Mouse (Mus musculus) left cerebral cortex, postnatal 36 days (tissue): ENCODE results near the gene Wdr34. TPM values are rescaled to one million over a fixed set of nuclear protein-coding genes. Genes with fewer than 3 reads are reported as not detected.
"Not testable (repeated sequence)": the region's sequence is repeated elsewhere in the genome, so short reads cannot be mapped to it uniquely, and the experiment has no call there.

ENCODE experiments used
- DNase-seq, 2 experiments: peaks; one replicate each; pipeline ENCODE4 v3.0.0; 2021 to 2022; ENCODE audit warnings: low spot score in 2 of 2, mixed read lengths in 1 of 2
- intact Hi-C: fragments of 180-260 bp; cut with DNase I; formaldehyde crosslinking; loops from one replicate; pipeline ENCODE4 v1.15.1; 2025
- total RNA-seq, 2 experiments: library from RNA; stranded (reverse); gene quantifications; 2 replicates each; pipeline ENCODE4 v1.2.3; 2021

Gene Wdr34
- total RNA-seq, 2 experiments from 2014 or later: 38.6 to 40.8 TPM

- DNase-seq: no peak
- intact Hi-C loops: loop anchor here (2.0 kb wide), 1 partner anchor 57 kb away; the partner anchor contains the start of gene Zer1
Measured at GRCm38 (mm10) chr2:30067962-30068361, 19.3 kb upstream of the Wdr34 start.

GRCm38 (mm10) chr2:30067031-30067888, 18.6 kb upstream of the Wdr34 start:
- DNase-seq: peak; percentile 47 to 56
- intact Hi-C loops: loop anchor here (2.0 kb wide), 1 partner anchor 58 kb away; the partner anchor contains the start of gene Zer1

DNA sequence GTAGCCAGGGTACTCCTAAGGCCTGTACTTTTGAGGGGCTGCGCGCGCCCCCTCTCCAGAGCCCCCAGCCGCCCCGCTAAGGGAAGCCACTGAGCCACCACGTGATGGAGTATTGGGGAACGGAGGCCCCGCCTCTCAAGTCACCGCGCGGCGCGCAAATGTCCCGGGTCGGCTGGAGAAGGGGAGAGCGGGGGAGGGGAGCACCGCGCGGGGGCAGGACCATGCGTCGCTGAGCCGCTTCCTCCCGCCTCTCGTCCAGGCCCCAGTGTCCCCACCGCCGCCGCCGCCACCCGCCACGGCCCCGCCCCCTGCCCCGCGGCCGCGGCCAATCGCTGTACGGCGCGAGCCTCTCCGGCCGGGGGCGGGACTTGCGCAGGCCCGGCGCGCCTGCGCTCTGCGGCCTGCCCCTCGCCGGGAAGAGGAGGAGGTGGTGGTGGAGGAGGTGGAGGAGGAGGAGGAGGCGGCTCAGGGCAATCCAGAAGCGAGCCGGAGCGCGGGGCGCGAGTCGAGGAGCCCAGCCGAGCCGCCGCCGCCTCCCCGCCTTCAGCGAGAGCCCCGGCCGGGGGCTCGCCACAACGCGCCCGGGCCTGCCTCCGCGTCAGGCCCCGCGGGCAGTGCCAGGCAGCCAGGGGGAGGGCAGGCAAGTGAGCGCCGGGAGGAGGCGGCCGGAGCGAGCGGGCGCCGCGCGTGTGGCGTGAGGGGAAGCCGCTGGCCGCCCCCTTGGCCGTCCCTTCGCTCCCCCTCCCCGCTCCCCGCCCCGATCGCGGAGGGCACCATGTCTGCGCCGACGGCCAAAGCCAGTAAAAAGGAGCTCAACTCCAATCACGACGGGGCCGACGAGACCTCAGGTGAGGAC, 17.6 kb upstream of the Wdr34 start:
- intact Hi-C loops: loop anchor here (1.0 to 2.0 kb wide), 2 partner anchors 18 to 59 kb away; partner anchors contain the start of genes Wdr34 and Zer1
- peak; percentile 91 to 96 for DNase-seq

DNA sequence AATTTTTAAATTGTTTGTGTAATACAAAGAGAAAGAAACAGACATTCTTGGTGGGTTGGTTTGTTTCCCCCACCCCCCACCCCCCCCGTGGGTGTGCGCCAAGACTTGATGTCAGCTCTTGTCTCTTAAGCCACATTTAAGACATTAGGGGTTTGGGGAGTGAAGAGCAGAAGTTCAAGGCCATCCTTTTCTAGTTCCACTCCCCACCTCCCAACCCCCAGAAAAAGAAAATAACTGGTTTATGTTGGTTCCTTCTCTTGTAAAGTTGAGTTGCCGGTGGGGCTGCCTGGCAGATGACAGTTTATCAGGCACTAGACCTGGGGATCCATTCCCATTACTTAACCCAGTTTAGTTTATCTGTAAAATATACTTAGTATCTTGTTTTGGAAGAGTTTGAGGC, 15.6 kb upstream of the Wdr34 start:
- intact Hi-C loops: no loop called here
- DNase-seq: no peak

DNA sequence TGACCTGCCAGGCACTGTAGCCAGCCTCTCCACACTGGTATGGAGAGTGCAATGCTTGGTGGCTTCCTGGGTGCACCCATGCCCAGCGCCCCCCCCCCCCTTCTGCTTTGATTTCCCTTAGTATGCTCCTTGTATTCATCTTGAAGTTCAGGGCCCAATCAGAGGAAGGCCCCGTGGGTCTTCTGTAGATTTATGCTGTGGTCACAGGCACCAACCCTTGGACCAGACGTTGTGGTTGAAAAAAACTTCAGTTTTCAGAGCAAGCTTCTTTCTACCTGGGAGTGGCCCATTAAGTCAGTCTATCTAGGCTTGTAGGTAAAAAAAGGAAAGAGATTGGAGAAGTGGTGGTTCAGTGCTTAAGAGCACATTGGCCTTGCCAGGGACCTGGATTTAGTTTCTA, 15.1 kb upstream of the Wdr34 start:
- DNase-seq: no peak
- intact Hi-C loops: no loop called here

DNA sequence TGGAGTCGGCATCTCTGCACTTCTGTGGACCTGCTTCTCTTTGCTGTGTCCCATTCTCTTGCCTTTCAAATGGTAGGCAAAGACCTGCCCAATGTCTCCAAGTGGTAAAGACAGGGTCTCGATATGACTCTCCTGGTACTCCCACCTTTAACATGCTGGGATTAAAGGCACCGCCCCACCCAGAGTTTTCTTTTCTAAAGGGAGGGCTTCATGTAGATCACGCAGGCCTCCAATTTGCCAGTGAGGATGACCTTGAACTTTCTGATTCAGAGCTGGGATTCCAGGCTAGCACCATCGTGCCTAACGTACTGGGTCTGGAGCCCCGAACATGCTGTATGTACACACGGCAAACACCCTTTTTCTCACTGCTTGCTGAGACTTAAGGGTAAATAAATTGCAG, 14.6 kb upstream of the Wdr34 start:
- intact Hi-C loops: no loop called here
- no peak for DNase-seq

GRCm38 (mm10) chr2:30062249-30063093, 13.8 kb upstream of the Wdr34 start:
- intact Hi-C loops: no loop called here
- DNase-seq: peak; percentile 37 to 51

DNA sequence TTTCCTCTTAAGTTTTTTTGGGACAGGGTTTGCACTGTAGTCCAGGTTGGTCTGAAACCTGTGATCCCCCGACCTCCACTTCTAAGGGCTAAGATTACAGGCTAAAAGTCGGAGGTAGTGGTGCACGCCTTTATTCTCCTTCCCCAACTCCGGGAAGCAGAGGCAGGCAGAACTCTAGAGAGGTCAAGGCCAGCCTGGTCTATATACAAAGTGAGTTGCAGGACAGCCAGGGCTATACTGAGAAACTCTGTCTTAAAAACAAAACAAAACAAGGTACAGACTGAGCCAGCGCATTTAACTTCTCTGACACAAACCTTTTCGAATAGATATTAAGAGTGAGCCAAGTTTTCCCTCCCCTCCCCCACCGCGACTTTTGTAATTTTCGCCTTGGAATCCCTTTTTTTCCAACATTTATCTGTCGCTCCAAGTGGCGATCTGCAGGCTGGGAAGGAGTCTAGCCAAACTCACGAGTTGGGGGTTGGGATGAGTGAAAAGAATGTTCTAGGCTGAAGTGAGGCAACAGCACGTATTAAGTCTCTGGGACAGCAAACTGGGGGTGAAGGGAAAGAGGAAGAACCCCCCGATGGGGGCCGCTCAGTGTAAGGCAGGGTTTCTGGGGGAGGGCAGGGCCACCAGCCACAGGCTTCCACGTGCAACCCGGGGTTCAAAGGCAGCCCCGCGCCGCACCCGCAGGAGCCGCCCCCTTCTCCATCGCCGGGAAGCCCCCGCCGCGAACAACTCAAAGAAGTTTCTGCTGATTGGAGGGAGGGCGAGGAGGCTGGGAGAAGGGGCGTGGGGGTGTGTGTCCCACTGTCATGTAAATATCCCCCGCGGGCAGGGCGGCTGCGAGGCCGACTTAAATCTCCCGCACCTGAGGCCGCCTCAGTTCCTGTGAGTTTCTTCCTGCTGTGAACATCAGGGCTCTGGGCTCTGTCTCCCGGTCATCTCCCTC, 12.8 kb upstream of the Wdr34 start:
- intact Hi-C loops: no loop called here
- DNase-seq: no peak

- intact Hi-C loops: no loop called here
- no peak for DNase-seq
Measured at GRCm38 (mm10) chr2:30058418-30058817, 9.7 kb upstream of the Wdr34 start.

DNA sequence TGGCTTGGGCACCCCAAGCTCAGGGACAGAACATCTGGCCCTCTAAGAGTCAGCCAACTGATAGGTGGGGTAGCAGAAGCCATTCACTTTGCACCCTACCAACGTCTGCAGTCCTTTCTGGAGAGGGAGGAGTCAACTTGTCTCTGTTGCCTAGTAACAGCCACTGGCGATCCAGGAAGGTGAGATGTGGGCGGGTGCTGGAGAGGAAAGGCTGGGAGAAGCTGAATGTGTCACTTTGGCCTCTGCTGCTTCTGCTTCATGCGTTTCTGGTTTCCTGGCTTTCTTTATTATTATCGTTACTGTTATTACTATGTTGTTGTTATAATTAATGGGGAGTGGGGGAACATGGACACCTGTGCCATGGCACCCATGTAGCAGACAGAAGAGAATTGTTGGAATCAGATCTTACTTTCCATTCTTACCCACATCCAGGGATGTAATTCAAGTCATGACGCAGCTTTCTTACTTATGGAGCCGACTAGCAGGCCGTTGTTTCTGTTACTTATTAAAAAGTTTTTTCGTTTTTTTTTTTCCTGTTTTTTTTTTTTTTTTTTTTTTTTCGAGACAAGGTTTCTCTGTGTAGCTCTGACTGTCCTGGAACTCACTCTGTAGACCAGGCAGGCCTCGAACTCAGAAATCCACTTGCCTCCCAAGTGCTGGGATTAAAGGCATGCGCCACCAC, 8.7 kb upstream of the Wdr34 start, which contains the start of gene Set:
TSS of gene Set (plus strand) at position 156 of the 682 bp plus-strand sequence.
- DNase-seq: no peak
- intact Hi-C loops: no loop called here

- intact Hi-C loops: no loop called here
- no peak for DNase-seq
Measured at GRCm38 (mm10) chr2:30056736-30057135, 8.1 kb upstream of the Wdr34 start.

- intact Hi-C loops: not testable (repeated sequence)
Measured at GRCm38 (mm10) chr2:30055310-30055709, 6.6 kb upstream of the Wdr34 start.

GRCm38 (mm10) chr2:30051992-30052761, 3.5 kb upstream of the Wdr34 start:
- intact Hi-C loops: no loop called here

More at GRCm38 (mm10) chr2:30055310-30055709, 6.6 kb upstream of the Wdr34 start:
- DNase-seq: not testable (repeated sequence)

DNA sequence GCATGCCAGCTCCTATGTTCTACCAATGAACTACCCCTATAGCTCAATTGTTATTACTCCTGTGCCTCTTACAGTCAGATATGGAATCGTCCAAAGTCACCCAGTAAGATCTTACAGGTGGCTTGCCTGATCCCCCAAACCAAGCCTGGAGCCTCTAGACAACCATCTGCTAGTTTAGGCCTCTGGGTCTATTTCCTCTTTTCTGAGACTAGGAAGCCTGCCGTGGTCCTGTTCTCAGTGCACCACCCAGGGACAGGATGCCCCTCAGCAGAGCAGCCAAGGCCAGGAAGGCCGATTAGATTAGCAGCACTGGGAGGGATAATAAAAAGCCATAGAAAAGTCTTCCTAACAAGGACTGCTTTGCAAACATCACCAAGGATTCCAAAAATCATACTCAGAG, 1.1 kb upstream of the Wdr34 start:
- intact Hi-C loops: no loop called here
- no peak for DNase-seq

More at GRCm38 (mm10) chr2:30051992-30052761, 3.5 kb upstream of the Wdr34 start:
- no peak for DNase-seq

GRCm38 (mm10) chr2:30048101-30048501, 580 bp downstream of the Wdr34 start:
- no peak for DNase-seq
- intact Hi-C loops: loop anchor here (1.0 kb wide), 1 partner anchor 18 kb away; no protein-coding TSS in a partner anchor

DNA sequence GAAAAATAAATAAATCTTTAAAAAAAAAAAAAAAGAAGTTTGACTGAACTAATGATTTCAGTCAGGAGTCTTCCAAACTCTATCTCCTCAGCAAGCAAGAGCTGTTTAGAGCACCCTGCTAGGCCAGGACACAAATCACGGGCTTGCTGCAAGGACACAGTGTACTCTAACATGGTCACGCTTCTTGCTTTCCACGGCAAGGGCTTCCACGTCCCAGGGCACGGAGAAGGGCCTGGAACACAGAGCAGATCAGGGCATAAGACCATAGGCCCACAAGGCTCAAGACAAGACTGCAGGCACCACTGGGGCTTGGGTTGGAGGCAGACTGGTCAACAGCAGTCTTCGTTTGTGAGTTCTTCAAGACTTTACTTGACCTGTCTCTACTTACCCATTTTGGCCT, 1.6 kb downstream of the Wdr34 start:
- DNase-seq: no peak
- intact Hi-C loops: no loop called here

- no peak for DNase-seq
- intact Hi-C loops: no loop called here
Measured at GRCm38 (mm10) chr2:30044550-30044949, 4.1 kb downstream of the Wdr34 start.
